Mouse (Mus musculus) left cerebral cortex, adult 11 months (tissue): Measurements from ENCODE around the gene Med27.

Source experiments
- DNase-seq: peaks from one replicate; pipeline ENCODE4 v3.0.0; 2022; ENCODE audit warnings: low spot score

Med27 gene

GRCm38 (mm10) chr2:29468517-29468936, 121.9 kb downstream of the Med27 start:
- DNase-seq, result no peak

GRCm38 (mm10) chr2:29472952-29473437, 126.4 kb downstream of the Med27 start:
- DNase-seq, result no peak

GRCm38 (mm10) chr2:29473907-29474306, 127.3 kb downstream of the Med27 start:
- no peak for DNase-seq

- DNase-seq, result no peak
These were observed 130.1 kb downstream of the Med27 start for GRCm38 (mm10) chr2:29476702-29477101.

GRCm38 (mm10) chr2:29481856-29482255, 135.2 kb downstream of the Med27 start:
- no peak for DNase-seq

GRCm38 (mm10) chr2:29482979-29483718, 136.5 kb downstream of the Med27 start:
- no peak for DNase-seq

- DNase-seq, result no peak
These were observed 138.9 kb downstream of the Med27 start for GRCm38 (mm10) chr2:29485519-29485918.

- no peak for DNase-seq
These were observed 139.9 kb downstream of the Med27 start for GRCm38 (mm10) chr2:29486491-29486890.

- DNase-seq, result no peak
These were observed 141.0 kb downstream of the Med27 start for GRCm38 (mm10) chr2:29487652-29488051.

- DNase-seq, result no peak
These were observed 142.0 kb downstream of the Med27 start for GRCm38 (mm10) chr2:29488379-29489236.

- no peak for DNase-seq
These were observed 145.0 kb downstream of the Med27 start for GRCm38 (mm10) chr2:29491656-29492055.

- DNase-seq, result no peak
These were observed 146.9 kb downstream of the Med27 start for GRCm38 (mm10) chr2:29493396-29494031.

GRCm38 (mm10) chr2:29495271-29495670, 148.7 kb downstream of the Med27 start:
- DNase-seq, result no peak

- no peak for DNase-seq
These were observed 154.2 kb downstream of the Med27 start for GRCm38 (mm10) chr2:29500601-29501350.

GRCm38 (mm10) chr2:29501381-29501780, 154.8 kb downstream of the Med27 start:
- DNase-seq, result no peak

- no peak for DNase-seq
These were observed 158.2 kb downstream of the Med27 start for GRCm38 (mm10) chr2:29504848-29505247.

- no peak for DNase-seq
These were observed 159.8 kb downstream of the Med27 start for GRCm38 (mm10) chr2:29506411-29506810.

GRCm38 (mm10) chr2:29513131-29513530, 166.5 kb downstream of the Med27 start:
- DNase-seq, result no peak

GRCm38 (mm10) chr2:29514836-29515235, 168.2 kb downstream of the Med27 start:
- no peak for DNase-seq

- no peak for DNase-seq
These were observed 169.3 kb downstream of the Med27 start for GRCm38 (mm10) chr2:29515831-29516447.

GRCm38 (mm10) chr2:29516621-29517170, 170.1 kb downstream of the Med27 start:
- no peak for DNase-seq
